ENCODE assay signal across 19 mouse cellular contexts in genomic region chr8:45681171-45681570, GRCm38 (mm10).
DNase-seq lines count a peak whose midpoint lies in the region.
"Had no signal": no experiment of that assay in that cellular context is flagged by ENCODE, and none has a peak within 500 bp of the region (broad histone marks: within the 10 kb centered on the region; RNA-seq: fewer than 3 reads in every experiment).

No protein-coding gene starts in this region.

- peak; percentile 76 for DNase-seq in heart, adult 11 months
- DNase-seq in heart, postnatal 4 days: no peak
- peak; percentile 28 for DNase-seq in kidney, postnatal 10 days
- no peak for DNase-seq in kidney, adult 11 months
- DNase-seq in testis, postnatal 14 days (ENCODE audit: low spot score): peak; percentile 12
- DNase-seq in testis, postnatal 10 days (ENCODE audit: low spot score): no peak
- no peak for DNase-seq in layer of hippocampus, postnatal 14 days (ENCODE audit: low spot score in 2 of 2)
- DNase-seq in urinary bladder, postnatal 4 days (ENCODE audit: low spot score in 2 of 2): no peak
- DNase-seq: cerebellum, adult 2 months; cerebellum, postnatal 25 days; gastrocnemius, postnatal 36 days; layer of hippocampus, postnatal 36 days; liver, embryonic 13.5 days; lung, adult 2 months; lung, postnatal 14 days; right cerebral cortex, adult 18-20 months; right cerebral cortex, postnatal 4 days; thymus, adult 18-20 months; thymus, postnatal 36 days had no signal

Comparison
In these comparisons a context has a peak if more than half of its experiments do, and no peak if none do; other contexts are left out.
1. DNase-seq: peak in heart, adult 11 months (single experiment), kidney, postnatal 10 days (single experiment) and testis, postnatal 14 days (single experiment); none in heart, postnatal 4 days (single experiment), kidney, adult 11 months (single experiment), testis, postnatal 10 days (single experiment), layer of hippocampus, postnatal 14 days (0 of 2) and urinary bladder, postnatal 4 days (0 of 2).